Mouse (Mus musculus) neural tube, embryonic 11.5 days (tissue): Measurements from ENCODE around the gene Ryr1. TPM values are rescaled to one million over a fixed set of nuclear protein-coding genes. Genes with fewer than 3 reads are reported as not detected.

Source experiments
- ATAC-seq: fragments of 200-750 bp; cut with Nextera tagmentation; 2 replicates; pipeline ENCODE4 v1.8.0; 2017; ENCODE audit warnings: moderate number of reproducible peaks, mild to moderate bottlenecking, moderate TSS enrichment, moderate library complexity; ENCODE audit not compliant: insufficient read depth, low FRiP score, low TSS enrichment
- DNase-seq: peaks from one replicate; pipeline ENCODE4 v3.0.0-alpha.2; 2015; ENCODE audit warnings: low spot score
- H3K27ac ChIP-seq: fragments of 300-500 bp; sonication (generic); 2 replicates; pipeline ENCODE4 v1.5.1; 2014; ENCODE audit warnings: low read depth, mild to moderate bottlenecking, low read length
- H3K27me3 ChIP-seq: fragments of 300-500 bp; sonication (generic); 2 replicates; pipeline ENCODE4 v1.6.1; 2014; ENCODE audit warnings: mild to moderate bottlenecking, low read length, mixed read lengths; ENCODE audit not compliant: control insufficient read depth, insufficient read depth
- H3K36me3 ChIP-seq: fragments of 300-500 bp; sonication (generic); 2 replicates; pipeline ENCODE4 v1.6.1; 2014; ENCODE audit warnings: mild to moderate bottlenecking, low read length, moderate library complexity, mixed read lengths; ENCODE audit not compliant: control insufficient read depth, insufficient read depth
- H3K4me1 ChIP-seq: fragments of 300-500 bp; sonication (generic); 2 replicates; pipeline ENCODE4 v1.6.1; 2014; ENCODE audit warnings: low read length, mixed read lengths; ENCODE audit not compliant: control insufficient read depth, insufficient read depth
- H3K4me2 ChIP-seq: fragments of 300-500 bp; sonication (generic); 2 replicates; pipeline ENCODE4 v1.6.1; 2014; ENCODE audit warnings: low read depth, mild to moderate bottlenecking, moderate library complexity
- H3K4me3 ChIP-seq: fragments of 300-500 bp; sonication (generic); 2 replicates; pipeline ENCODE4 v1.5.1; 2014; ENCODE audit warnings: low read depth, low read length
- H3K9ac ChIP-seq: fragments of 300-500 bp; sonication (generic); 2 replicates; pipeline ENCODE4 v1.6.1; 2014; ENCODE audit warnings: mild to moderate bottlenecking, low read length
- H3K9me3 ChIP-seq: fragments of 300-500 bp; sonication (generic); 2 replicates; pipeline ENCODE4 v1.6.1; 2016; ENCODE audit warnings: low read length; ENCODE audit not compliant: control insufficient read depth
- WGBS: fragments of 180-500 bp; shearing (Covaris S2); extraction: QIAGEN DNeasy Blood & Tissue Kit; methylation state at CpG from one replicate; pipeline ENCODE4 v1.1.7; 2014; 5-methylcytosine and 5-hydroxymethylcytosine counted together
- polyA plus RNA-seq: library from polyadenylated mRNA; unstranded; fragments of >200 nt; fragmentation: Nextera tagmentation; extraction: Ambion mirVana; gene quantifications from 2 replicates; pipeline ENCODE4 v1.2.1, GENCODE M21; 2014

Gene Ryr1
- polyA plus RNA-seq, 1 experiment from 2014 or later, result 2.0 TPM

- Histone ChIP-seq H3K4me2 (no peak overlapping the region), H3K4me3 (no peak overlapping the region), H3K9me3 (no peaks in the 10 kb centered on the region), H3K27me3 (no peaks in the 10 kb centered on the region), H3K4me1 (peaks cover 11% of the 10 kb centered on the region), H3K27ac (no peak overlapping the region), H3K9ac (no peak overlapping the region), H3K36me3 (no peaks in the 10 kb centered on the region)
- 85% methylated on average over 7 of the region's 7 CpGs for WGBS
- ATAC-seq (no peak), DNase-seq (no peak)
Measured at GRCm38 (mm10) chr7:28985207-28985606, 139.8 kb downstream of the Ryr1 start.

- H3K4me3 ChIP-seq, result no peak overlapping the region
- no peaks in the 10 kb centered on the region for H3K36me3 ChIP-seq
- no peak for DNase-seq
- H3K27ac ChIP-seq, result no peak overlapping the region
- no peak for ATAC-seq
- H3K4me2 ChIP-seq, result no peak overlapping the region
- 97% methylated on average over 1 of the region's 1 CpGs for WGBS
- no peaks in the 10 kb centered on the region for H3K27me3 ChIP-seq
- H3K4me1 ChIP-seq, result peaks cover 11% of the 10 kb centered on the region
- no peaks in the 10 kb centered on the region for H3K9me3 ChIP-seq
- no peak overlapping the region for H3K9ac ChIP-seq
Measured at GRCm38 (mm10) chr7:28984452-28984851, 140.5 kb downstream of the Ryr1 start.

GRCm38 (mm10) chr7:28983849-28984248 lies 141.1 kb downstream of the Ryr1 start:
- no peaks in the 10 kb centered on the region; the same call in 1 of the 2 replicates for H3K36me3 ChIP-seq
- H3K4me2 ChIP-seq, result no peak overlapping the region
- H3K4me1 ChIP-seq, result peaks cover 11% of the 10 kb centered on the region
- no peak overlapping the region for H3K4me3 ChIP-seq
- no peak overlapping the region for H3K9ac ChIP-seq
- 69% methylated on average over 4 of the region's 4 CpGs for WGBS
- no peaks in the 10 kb centered on the region for H3K9me3 ChIP-seq
- no peak for ATAC-seq
- no peaks in the 10 kb centered on the region for H3K27me3 ChIP-seq
- DNase-seq, result no peak
- H3K27ac ChIP-seq, result no peak overlapping the region

GRCm38 (mm10) chr7:28983141-28983564 lies 141.8 kb downstream of the Ryr1 start:
- H3K9me3 ChIP-seq, result no peaks in the 10 kb centered on the region
- H3K27me3 ChIP-seq, result no peaks in the 10 kb centered on the region
- ATAC-seq (no peak), DNase-seq (no peak)
- H3K4me3 ChIP-seq, result no peak overlapping the region
- H3K4me2 ChIP-seq, result 0 out of 2 replicates have a peak overlapping the region, but pooled peaks have one; percentile 88
- 72% methylated on average over 11 of the region's 11 CpGs for WGBS
- H3K27ac ChIP-seq, result no peak overlapping the region
- peaks cover 11% of the 10 kb centered on the region for H3K4me1 ChIP-seq
- H3K36me3 ChIP-seq, result peaks cover 5% of the 10 kb centered on the region; the same call in 1 of the 2 replicates
- H3K9ac ChIP-seq, result no peak overlapping the region

- Histone ChIP-seq H3K27me3 (no peaks in the 10 kb centered on the region), H3K9ac (peak overlapping the region; percentile 65), H3K4me1 (peaks cover 11% of the 10 kb centered on the region), H3K4me2 (peak overlapping the region; percentile 88), H3K9me3 (no peaks in the 10 kb centered on the region), H3K27ac (0 out of 2 replicates have a peak overlapping the region, but pooled peaks have one; percentile 34), H3K4me3 (peak overlapping the region; percentile 63), H3K36me3 (peaks cover 8% of the 10 kb centered on the region)
- WGBS, result 11% methylated on average over 19 of the region's 19 CpGs
- DNase-seq, result no peak
- peak; percentile 60; the same call in 1 of the 2 replicates for ATAC-seq
Measured at GRCm38 (mm10) chr7:28982274-28983013, 142.5 kb downstream of the Ryr1 start.

- under 1% methylated on average over 36 of the region's 36 CpGs for WGBS
- ATAC-seq, result peak; percentile 95
Measured at GRCm38 (mm10) chr7:28981651-28982273, 143.2 kb downstream of the Ryr1 start, which contains the start of the genes Eif3k and Map4k1. Gene Eif3k, minus strand, starts transcription at chr7:28981864. Gene Map4k1, plus strand, starts transcription at chr7:28982050.

GRCm38 (mm10) chr7:28977556-28977955 lies 147.4 kb downstream of the Ryr1 start:
- 88% methylated on average over 9 of the region's 9 CpGs for WGBS
- Histone ChIP-seq H3K4me3 (no peak overlapping the region), H3K27ac (no peak overlapping the region), H3K9me3 (no peaks in the 10 kb centered on the region), H3K36me3 (peaks cover 26% of the 10 kb centered on the region), H3K4me1 (peaks cover 8% of the 10 kb centered on the region), H3K9ac (no peak overlapping the region), H3K4me2 (no peak overlapping the region), H3K27me3 (no peaks in the 10 kb centered on the region)
- no peak for DNase-seq
- ATAC-seq, result no peak

More at GRCm38 (mm10) chr7:28981651-28982273, 143.2 kb downstream of the Ryr1 start, which contains the start of the genes Eif3k and Map4k1:
- peak within 1 kb of the TSS; percentile 63 for H3K4me3 ChIP-seq
- H3K9ac ChIP-seq, result peak within 1 kb of the TSS; percentile 71
- 0 out of 2 replicates have a peak within 1 kb of the TSS, but pooled peaks have one; percentile 34 for H3K27ac ChIP-seq
- peak; percentile 97 for DNase-seq
- peaks cover 11% of the 10 kb centered on the region for H3K36me3 ChIP-seq
- no peaks in the 10 kb centered on the region for H3K9me3 ChIP-seq
- peak within 1 kb of the TSS; percentile 94 for H3K4me2 ChIP-seq
- H3K27me3 ChIP-seq, result no peaks in the 10 kb centered on the region
- H3K4me1 ChIP-seq, result peaks cover 11% of the 10 kb centered on the region

- ATAC-seq, result no peak
Measured at GRCm38 (mm10) chr7:28973025-28973424, 152.0 kb downstream of the Ryr1 start.

More at GRCm38 (mm10) chr7:28973025-28973424, 152.0 kb downstream of the Ryr1 start:
- Histone ChIP-seq H3K27ac (no peak overlapping the region), H3K9ac (no peak overlapping the region), H3K4me3 (no peak overlapping the region), H3K27me3 (no peaks in the 10 kb centered on the region), H3K4me2 (no peak overlapping the region), H3K4me1 (no peaks in the 10 kb centered on the region), H3K36me3 (peaks cover 25% of the 10 kb centered on the region), H3K9me3 (no peaks in the 10 kb centered on the region)
- no peak for DNase-seq
- WGBS, result 83% methylated on average over 8 of the region's 8 CpGs
